ENCODE assay signal across 18 mouse cellular contexts in genomic region chr5:148393316-148393715, GRCm38 (mm10). TPM values are rescaled to one million over a fixed set of nuclear protein-coding genes. Genes with fewer than 3 reads are reported as not detected.
DNase-seq lines count a peak whose midpoint lies in the region; ATAC-seq lines count a peak whose summit lies in the region.
"Had no signal": no experiment of that assay in that cellular context is flagged by ENCODE, and none has a peak within 500 bp of the region (broad histone marks: within the 10 kb centered on the region; RNA-seq: fewer than 3 reads in every experiment).

No protein-coding gene starts in this region.

- 80% methylated on average over 8 of the region's 8 CpGs for WGBS in liver, embryonic 13.5 days (ENCODE audit: insufficient replicate concordance)
- WGBS in liver, embryonic 12.5 days (ENCODE audit: insufficient replicate concordance): 80% methylated on average over 8 of the region's 8 CpGs

- peaks cover 63% of the 10 kb centered on the region for H3K36me3 ChIP-seq in liver, embryonic 13.5 days
- H3K36me3 ChIP-seq in liver, embryonic 12.5 days: peaks cover 70% of the 10 kb centered on the region
- H3K36me3 ChIP-seq: embryonic facial prominence, embryonic 15.5 days; hindbrain, embryonic 13.5 days had no signal

- peak overlapping the region; percentile 9; the same call in 1 of the 2 replicates for H3K9ac ChIP-seq in liver, embryonic 13.5 days
- no peak overlapping the region for H3K9ac ChIP-seq in liver, embryonic 12.5 days
- H3K9ac ChIP-seq: embryonic facial prominence, embryonic 15.5 days; hindbrain, embryonic 13.5 days had no signal

- intact Hi-C loops in heart, postnatal 14 days (cut with DNase I): no loop called here

- no peaks in the 10 kb centered on the region for H3K9me3 ChIP-seq in liver, embryonic 13.5 days (replicated peaks)
- H3K9me3 ChIP-seq in liver, embryonic 12.5 days (replicated peaks): no peaks in the 10 kb centered on the region
- H3K9me3 ChIP-seq: embryonic facial prominence, embryonic 15.5 days; forebrain, embryonic 10.5 days; hindbrain, embryonic 13.5 days had no signal

- H3K27me3 ChIP-seq in liver, embryonic 13.5 days: no peaks in the 10 kb centered on the region
- H3K27me3 ChIP-seq in liver, embryonic 12.5 days (replicated peaks): no peaks in the 10 kb centered on the region
- H3K27me3 ChIP-seq: embryonic facial prominence, embryonic 15.5 days; hindbrain, embryonic 13.5 days had no signal

- no peak for DNase-seq in liver, embryonic 13.5 days
- peak; percentile 87 to 94 for DNase-seq in adrenal gland, adult (ENCODE audit: inconsistent age in 2 of 2, low spot score in 1 of 2)
- peak; percentile 59 to 66 for DNase-seq in adrenal gland, adult 18-20 months (ENCODE audit: low spot score in 2 of 2)
- peak; percentile 90 for DNase-seq in adrenal gland, postnatal 14 days
- DNase-seq in heart, postnatal 14 days: no peak
- no peak for DNase-seq in spleen, postnatal 14 days (ENCODE audit: low spot score in 2 of 2)
- DNase-seq in yolk sac, embryonic 10.5 days (ENCODE audit: low spot score): no peak
- DNase-seq: cerebellum, adult 2 months; gastrocnemius, adult 2 months; gastrocnemius, postnatal 25 days; heart, postnatal 10 days had no signal

- no peak overlapping the region for H3K4me2 ChIP-seq in liver, embryonic 13.5 days
- no peak overlapping the region for H3K4me2 ChIP-seq in liver, embryonic 12.5 days
- H3K4me2 ChIP-seq: embryonic facial prominence, embryonic 15.5 days; hindbrain, embryonic 13.5 days had no signal

- ATAC-seq in liver, embryonic 13.5 days (ENCODE audit: low read depth): no peak
- ATAC-seq in liver, embryonic 12.5 days: no peak
- ATAC-seq: forebrain, embryonic 14.5 days; hindbrain, postnatal 0 days had no signal

- H3K4me3 ChIP-seq in liver, embryonic 13.5 days (replicated peaks): no peak overlapping the region
- H3K4me3 ChIP-seq in liver, embryonic 12.5 days: no peak overlapping the region
- H3K4me3 ChIP-seq: embryonic facial prominence, embryonic 15.5 days; erythroblast, embryonic 14.5 days; forebrain, embryonic 10.5 days; gastrocnemius, adult 2 months; hindbrain, embryonic 13.5 days had no signal

- peaks cover 62% of the 10 kb centered on the region for H3K4me1 ChIP-seq in liver, embryonic 13.5 days (replicated peaks)
- H3K4me1 ChIP-seq in liver, embryonic 12.5 days: peaks cover 52% of the 10 kb centered on the region

- no peak overlapping the region for H3K27ac ChIP-seq in liver, embryonic 13.5 days
- no peak overlapping the region for H3K27ac ChIP-seq in liver, embryonic 12.5 days
- H3K27ac ChIP-seq: embryonic facial prominence, embryonic 15.5 days; forebrain, embryonic 10.5 days; gastrocnemius, adult 2 months; hindbrain, embryonic 13.5 days; hindbrain, postnatal 0 days had no signal

RNA-seq across cellular contexts. Expression of gene Slc7a1, which starts 6.4 kb away (rescaled TPM):
- 17.7 and 21.5 TPM in 2 replicates for polyA plus RNA-seq in liver, embryonic 13.5 days (2015; fragmentation: Nextera tagmentation; extraction: Ambion mirVana)
- 28.8 and 30.2 TPM in 2 replicates for polyA plus RNA-seq in liver, embryonic 12.5 days (2016; fragmentation: Nextera tagmentation; extraction: Ambion mirVana)
- 10 to 100 TPM; 87.0 to 94.9 TPM for total RNA-seq in adrenal gland, adult 18-20 months (2021)
- total RNA-seq in adrenal gland, postnatal 14 days (2021): 70.5 and 83.6 TPM in 2 replicates
- total RNA-seq in heart, postnatal 14 days (2021): 10 to 100 TPM; 16.2 to 17.7 TPM

Comparison
In these comparisons a context has a peak if more than half of its experiments do, and no peak if none do; other contexts are left out.
1. DNase-seq: peak in adrenal gland, adult (2 of 2), adrenal gland, adult 18-20 months (2 of 2) and adrenal gland, postnatal 14 days (single experiment); none in liver, embryonic 13.5 days (single experiment), heart, postnatal 14 days (0 of 2), spleen, postnatal 14 days (0 of 2) and yolk sac, embryonic 10.5 days (single experiment).